Mouse (Mus musculus): ENCODE data around the gene L3mbtl2. TPM values are rescaled to one million over a fixed set of nuclear protein-coding genes. Genes with fewer than 3 reads are reported as not detected.

The L3mbtl2 gene
- total and polyA plus RNA-seq, 3 experiments = 56.7 to 58.1 TPM; not detected in 1

GRCm38 (mm10) chr15:81710801-81711200, 47.1 kb downstream of the L3mbtl2 start:
- no peak overlapping the region for H3K4me3 ChIP-seq (ENCODE audit: control insufficient read depth in 1 of 2, insufficient read depth in 1 of 2, low read depth in 2 of 2, low read length in 2 of 2)
- no peak overlapping the region for H3K27ac ChIP-seq (ENCODE audit: control insufficient read depth, low read depth, low read length)
- no peaks in the 10 kb centered on the region for H3K79me2 ChIP-seq (ENCODE audit: control insufficient read depth, insufficient read depth, low read length, poor library complexity)
- H3K27me3 ChIP-seq (ENCODE audit: control insufficient read depth in 1 of 2, insufficient read depth in 2 of 2, low read length in 2 of 2) = no peaks in the 10 kb centered on the region
- peak in 1 of 2 experiments; percentile 17; a peak in 1 of 4 replicates for TF ChIP-seq POLR2A (IDR thresholded peaks at IDR 0.05; ENCODE audit: control insufficient read depth in 1 of 2, insufficient read depth in 1 of 2, low read depth in 1 of 2, low read length in 2 of 2, poor library complexity in 1 of 2)
- no peak for TF ChIP-seq HCFC1 (IDR thresholded peaks at IDR 0.05; ENCODE audit: low read depth, low read length)
- no peak for TF ChIP-seq POLR2AphosphoS2 (IDR thresholded peaks at IDR 0.05; ENCODE audit: low read length)
- DNase-seq (ENCODE audit: low read depth, low spot score) = no peak
- H3K36me3 ChIP-seq (ENCODE audit: control insufficient read depth in 1 of 2, insufficient read depth in 2 of 2, low read length in 2 of 2) = peaks cover 0 to 32% of the 10 kb centered on the region in 2 experiments; a peak in 2 of 4 replicates
- no peaks in the 10 kb centered on the region for H3K9me3 ChIP-seq (replicated peaks; ENCODE audit: insufficient read depth, low read length)
- H3K4me1 ChIP-seq (ENCODE audit: control insufficient read depth in 1 of 2, insufficient read depth in 2 of 2, low read length in 2 of 2) = no peaks in the 10 kb centered on the region
- no peak overlapping the region for H3K9ac ChIP-seq (ENCODE audit: control insufficient read depth, low read depth, low read length, poor library complexity, severe bottlenecking)

- H3K4me1 ChIP-seq (ENCODE audit: control insufficient read depth in 1 of 2, insufficient read depth in 2 of 2, low read length in 2 of 2) = no peaks in the 10 kb centered on the region
- TF ChIP-seq MAFK (IDR thresholded peaks at IDR 0.05; ENCODE audit: borderline replicate concordance, low read depth, low read length) = no peak
- no peak for TF ChIP-seq RCOR1 (IDR thresholded peaks at IDR 0.05; ENCODE audit: low read depth, low read length)
- no peak for TF ChIP-seq CHD1 (IDR thresholded peaks at IDR 0.05; ENCODE audit: low read depth, low read length)
- TF ChIP-seq MAX (IDR thresholded peaks at IDR 0.05; ENCODE audit: low read length) = no peak
- no peak for TF ChIP-seq USF2 (IDR thresholded peaks at IDR 0.05; ENCODE audit: borderline replicate concordance in 1 of 2, insufficient read depth in 1 of 2, low read depth in 1 of 2, low read length in 2 of 2)
- no peak overlapping the region for H3K27ac ChIP-seq (ENCODE audit: control insufficient read depth, low read depth, low read length)
- H3K4me3 ChIP-seq (ENCODE audit: control insufficient read depth in 1 of 2, insufficient read depth in 1 of 2, low read depth in 2 of 2, low read length in 2 of 2) = no peak overlapping the region
- no peak overlapping the region for H3K9ac ChIP-seq (ENCODE audit: control insufficient read depth, low read depth, low read length, poor library complexity, severe bottlenecking)
- H3K79me2 ChIP-seq (ENCODE audit: control insufficient read depth, insufficient read depth, low read length, poor library complexity) = no peaks in the 10 kb centered on the region; the same call in 1 of the 2 replicates
- peaks cover 0 to 37% of the 10 kb centered on the region in 2 experiments; a peak in 2 of 4 replicates for H3K36me3 ChIP-seq (ENCODE audit: control insufficient read depth in 1 of 2, insufficient read depth in 2 of 2, low read length in 2 of 2)
- no peak for DNase-seq (ENCODE audit: low read depth, low spot score)
- H3K9me3 ChIP-seq (replicated peaks; ENCODE audit: insufficient read depth, low read length) = no peaks in the 10 kb centered on the region
- H3K27me3 ChIP-seq (ENCODE audit: control insufficient read depth in 1 of 2, insufficient read depth in 2 of 2, low read length in 2 of 2) = no peaks in the 10 kb centered on the region
Observed at GRCm38 (mm10) chr15:81713742-81714141, 50.1 kb downstream of the L3mbtl2 start.

GRCm38 (mm10) chr15:81718336-81719138, 54.8 kb downstream of the L3mbtl2 start:
- Histone ChIP-seq H3K36me3 (ENCODE audit: control insufficient read depth in 1 of 2, insufficient read depth in 2 of 2, low read length in 2 of 2) (peaks cover 0 to 54% of the 10 kb centered on the region in 2 experiments; a peak in 2 of 4 replicates), H3K27me3 (ENCODE audit: control insufficient read depth in 1 of 2, insufficient read depth in 2 of 2, low read length in 2 of 2) (no peaks in the 10 kb centered on the region)
- TF ChIP-seq MAFK (IDR thresholded peaks at IDR 0.05; ENCODE audit: borderline replicate concordance, low read depth, low read length) = no peak
- no peak for TF ChIP-seq ETS1 (IDR thresholded peaks at IDR 0.05; ENCODE audit: low read depth, low read length)
- no peak for TF ChIP-seq MAZ (IDR thresholded peaks at IDR 0.05; ENCODE audit: low read depth, low read length)

More at GRCm38 (mm10) chr15:81718336-81719138, 54.8 kb downstream of the L3mbtl2 start:
- Histone ChIP-seq H3K79me2 (ENCODE audit: control insufficient read depth, insufficient read depth, low read length, poor library complexity) (no peaks in the 10 kb centered on the region; the same call in 1 of the 2 replicates), H3K27ac (ENCODE audit: control insufficient read depth, low read depth, low read length) (no peak overlapping the region), H3K9me3 (replicated peaks; ENCODE audit: insufficient read depth, low read length) (no peaks in the 10 kb centered on the region), H3K4me1 (ENCODE audit: control insufficient read depth in 1 of 2, insufficient read depth in 2 of 2, low read length in 2 of 2) (no peaks in the 10 kb centered on the region), H3K4me3 (ENCODE audit: control insufficient read depth in 1 of 2, insufficient read depth in 1 of 2, low read depth in 2 of 2, low read length in 2 of 2) (no peak overlapping the region), H3K9ac (ENCODE audit: control insufficient read depth, low read depth, low read length, poor library complexity, severe bottlenecking) (no peak overlapping the region)
- DNase-seq (ENCODE audit: low read depth, low spot score) = no peak
